Mouse (Mus musculus) midbrain, embryonic 13.5 days (tissue): ENCODE measurements around the gene Cybc1. TPM values are rescaled to one million over a fixed set of nuclear protein-coding genes. Genes with fewer than 3 reads are reported as not detected.

ENCODE experiments used
- polyA plus RNA-seq: library from polyadenylated mRNA; unstranded; fragments of >200 nt; fragmentation: Nextera tagmentation; extraction: Ambion mirVana; gene quantifications from 2 replicates; pipeline ENCODE4 v1.2.1, GENCODE M21; 2015

Gene Cybc1
- polyA plus RNA-seq, 1 experiment from 2014 or later, result 42.6 TPM

Other genes starting within 250 kb of the Cybc1 start
- gene Csnk1d, start 238.0 kb downstream of the Cybc1 start, polyA plus RNA-seq, result 152 and 161 TPM in 2 replicates
- gene Cd7, start 189.9 kb downstream of the Cybc1 start, polyA plus RNA-seq, result 0.50 TPM in 1 of 2 replicates, not detected in the other
- not detected in 2 replicates for gene Sectm1b, start 165.8 kb downstream of the Cybc1 start, polyA plus RNA-seq
- gene Sectm1a, start 148.1 kb downstream of the Cybc1 start, polyA plus RNA-seq, result not detected in 2 replicates
- gene Tex19.2, start 110.6 kb downstream of the Cybc1 start, polyA plus RNA-seq, result not detected in 2 replicates
- gene Tex19.1, start 83.2 kb downstream of the Cybc1 start, polyA plus RNA-seq, result not detected in 2 replicates
- 0.15 and 0.22 TPM in 2 replicates for gene Uts2r, start 69.1 kb downstream of the Cybc1 start, polyA plus RNA-seq
- 18.2 and 21.1 TPM in 2 replicates for gene Hexdc, start 24.9 kb downstream of the Cybc1 start, polyA plus RNA-seq
- gene Ogfod3, start 24.6 kb downstream of the Cybc1 start, polyA plus RNA-seq, result 20.2 and 22.9 TPM in 2 replicates
- gene Narf, start 7.9 kb upstream of the Cybc1 start, polyA plus RNA-seq, result 105 and 108 TPM in 2 replicates
- 11.9 and 13.0 TPM in 2 replicates for gene Foxk2, start 30.7 kb upstream of the Cybc1 start, polyA plus RNA-seq
- 80.4 and 82.6 TPM in 2 replicates for gene Wdr45b, start 125.1 kb upstream of the Cybc1 start, polyA plus RNA-seq
- 5.9 and 7.9 TPM in 2 replicates for gene Rab40b, start 158.9 kb upstream of the Cybc1 start, polyA plus RNA-seq
- gene Fn3krp, start 192.1 kb upstream of the Cybc1 start, polyA plus RNA-seq, result 11.7 and 11.9 TPM in 2 replicates
- gene Fn3k, start 205.6 kb upstream of the Cybc1 start, polyA plus RNA-seq, result 3.8 and 4.4 TPM in 2 replicates
- 56.2 and 56.3 TPM in 2 replicates for gene Tbcd, start 222.6 kb upstream of the Cybc1 start, polyA plus RNA-seq